Mouse (Mus musculus) c-Kit-positive CD71-positive TER-119-negative erythroid progenitor cells, embryonic 14.5 days (primary cell): ENCODE data around the gene Elk3.

ENCODE experiments used
- DNase-seq: peaks from one replicate; pipeline ENCODE4 v3.0.0-alpha.2; 2013; ENCODE audit warnings: low read depth

Elk3 gene

GRCm38 (mm10) chr10:93331543-93331942 is 20.6 kb upstream of the Elk3 start:
- no peak for DNase-seq

- no peak for DNase-seq
Measured at GRCm38 (mm10) chr10:93328321-93328720, 17.4 kb upstream of the Elk3 start.

- no peak for DNase-seq
Measured at GRCm38 (mm10) chr10:93327187-93327586, 16.3 kb upstream of the Elk3 start.

GRCm38 (mm10) chr10:93326741-93327100 is 15.8 kb upstream of the Elk3 start:
- DNase-seq: no peak

- no peak for DNase-seq
Measured at GRCm38 (mm10) chr10:93325804-93326740, 15.1 kb upstream of the Elk3 start.

GRCm38 (mm10) chr10:93325369-93325768 is 14.4 kb upstream of the Elk3 start:
- no peak for DNase-seq

GRCm38 (mm10) chr10:93324438-93324837 is 13.5 kb upstream of the Elk3 start:
- DNase-seq: no peak

- DNase-seq: no peak
Measured at GRCm38 (mm10) chr10:93323659-93324058, 12.7 kb upstream of the Elk3 start.

- DNase-seq: no peak
Measured at GRCm38 (mm10) chr10:93321763-93322162, 10.8 kb upstream of the Elk3 start.

GRCm38 (mm10) chr10:93320148-93320547 is 9.2 kb upstream of the Elk3 start:
- DNase-seq: no peak

- DNase-seq: no peak
Measured at GRCm38 (mm10) chr10:93319526-93320063, 8.7 kb upstream of the Elk3 start.

- DNase-seq: no peak
Measured at GRCm38 (mm10) chr10:93316909-93317308, 6.0 kb upstream of the Elk3 start.

GRCm38 (mm10) chr10:93311576-93311975 is 641 bp upstream of the Elk3 start:
- DNase-seq: no peak

- no peak for DNase-seq
Measured at GRCm38 (mm10) chr10:93309934-93310621, 857 bp downstream of the Elk3 start.

- no peak for DNase-seq
Measured at GRCm38 (mm10) chr10:93309131-93309933, 1.6 kb downstream of the Elk3 start.

- no peak for DNase-seq
Measured at GRCm38 (mm10) chr10:93306367-93306766, 4.6 kb downstream of the Elk3 start.

- DNase-seq: no peak
Measured at GRCm38 (mm10) chr10:93305946-93306345, 5.0 kb downstream of the Elk3 start.

GRCm38 (mm10) chr10:93303231-93303630 is 7.7 kb downstream of the Elk3 start:
- no peak for DNase-seq

- no peak for DNase-seq
Measured at GRCm38 (mm10) chr10:93301831-93302230, 9.1 kb downstream of the Elk3 start.

GRCm38 (mm10) chr10:93298208-93298607 is 12.7 kb downstream of the Elk3 start:
- DNase-seq: no peak

- no peak for DNase-seq
Measured at GRCm38 (mm10) chr10:93297774-93298173, 13.2 kb downstream of the Elk3 start.

- DNase-seq: no peak
Measured at GRCm38 (mm10) chr10:93294547-93295219, 16.3 kb downstream of the Elk3 start.
